Mouse (Mus musculus): ENCODE measurements around the gene D3Ertd254e. TPM values are rescaled to one million over a fixed set of nuclear protein-coding genes. Genes with fewer than 3 reads are reported as not detected.

D3Ertd254e gene
- total and polyA plus RNA-seq, 3 experiments: 3.0 to 5.8 (median 4.8) TPM

- dilution Hi-C loops (cut with MboI; ENCODE audit: extremely low pct_ligation_motif_present, extremely low pct_unique_long_range_greater_than_20kb, low sequenced_read_pairs) (no loop called here), in situ Hi-C loops (cut with MboI; ENCODE audit: low pct_ligation_motif_present, low pct_unique_long_range_greater_than_20kb, low sequenced_read_pairs) (no loop called here)
Measured at GRCm38 (mm10) chr3:36186510-36186909, 35.7 kb downstream of the D3Ertd254e start.

GRCm38 (mm10) chr3:36189243-36189642 is 38.4 kb downstream of the D3Ertd254e start:
- in situ Hi-C loops (cut with MboI; ENCODE audit: low pct_ligation_motif_present, low pct_unique_long_range_greater_than_20kb, low sequenced_read_pairs): no loop called here
- no peak for DNase-seq (ENCODE audit: extremely low read depth)
- TF ChIP-seq GABPA (IDR thresholded peaks at IDR 0.05; ENCODE audit: insufficient replicate concordance, low read depth, low read length) (no peak), NRF1 (IDR thresholded peaks at IDR 0.05; ENCODE audit: low read depth, low read length) (no peak), NELFE (IDR thresholded peaks at IDR 0.05; ENCODE audit: low read depth, low read length) (no peak), ELF1 (IDR thresholded peaks at IDR 0.05; ENCODE audit: low read depth, low read length) (peak; percentile 32; the same call in 1 of the 2 replicates)
- no peak overlapping the region for H3K27ac ChIP-seq (ENCODE audit: insufficient read depth, low read depth)
- no peaks in the 10 kb centered on the region for H3K27me3 ChIP-seq (replicated peaks)
- dilution Hi-C loops (cut with MboI; ENCODE audit: extremely low pct_ligation_motif_present, extremely low pct_unique_long_range_greater_than_20kb, low sequenced_read_pairs): no loop called here
- H3K4me1 ChIP-seq (ENCODE audit: control insufficient read depth in 1 of 2, insufficient read depth in 2 of 2): peaks cover 4 to 5% of the 10 kb centered on the region in 2 experiments; a peak in 1 of 4 replicates
- no peak overlapping the region for H3K9ac ChIP-seq (ENCODE audit: insufficient read depth, low read depth)
- no peak overlapping the region for H3K4me2 ChIP-seq (ENCODE audit: insufficient read depth, low read depth, poor library complexity, severe bottlenecking)
- no peaks in the 10 kb centered on the region for H3K9me3 ChIP-seq (replicated peaks; ENCODE audit: low read length)
- no peaks in the 10 kb centered on the region for H3K36me3 ChIP-seq (replicated peaks in 1 of 2; ENCODE audit: control insufficient read depth in 1 of 2, insufficient read depth in 1 of 2, low read length in 1 of 2)
- no peak overlapping the region for H3K4me3 ChIP-seq (replicated peaks in 1 of 3; ENCODE audit: low read depth in 2 of 3, low read length in 2 of 3, poor library complexity in 1 of 3)
- H3K79me2 ChIP-seq (replicated peaks; ENCODE audit: control insufficient read depth, extremely low read depth, insufficient read depth, poor library complexity, severe bottlenecking): no peaks in the 10 kb centered on the region

More at GRCm38 (mm10) chr3:36186510-36186909, 35.7 kb downstream of the D3Ertd254e start:
- no peaks in the 10 kb centered on the region for H3K27me3 ChIP-seq (replicated peaks)
- H3K36me3 ChIP-seq (replicated peaks in 1 of 2; ENCODE audit: control insufficient read depth in 1 of 2, insufficient read depth in 1 of 2, low read length in 1 of 2): no peaks in the 10 kb centered on the region
- DNase-seq (ENCODE audit: extremely low read depth): no peak
- H3K4me1 ChIP-seq (ENCODE audit: control insufficient read depth in 1 of 2, insufficient read depth in 2 of 2): peaks cover 4 to 7% of the 10 kb centered on the region in 2 experiments; a peak in 1 of 4 replicates
- TF ChIP-seq CTCF (conservative IDR thresholded peaks at IDR 0.05 in 1 of 2, IDR thresholded peaks at IDR 0.05 in 1 of 2; ENCODE audit: low read depth in 2 of 2, low read length in 2 of 2): no peak
- TF ChIP-seq BHLHE40 (IDR thresholded peaks at IDR 0.05; ENCODE audit: low read depth, low read length): no peak
- H3K79me2 ChIP-seq (replicated peaks; ENCODE audit: control insufficient read depth, extremely low read depth, insufficient read depth, poor library complexity, severe bottlenecking): no peaks in the 10 kb centered on the region
- H3K4me2 ChIP-seq (ENCODE audit: insufficient read depth, low read depth, poor library complexity, severe bottlenecking): no peak overlapping the region
- no peak overlapping the region for H3K9ac ChIP-seq (ENCODE audit: insufficient read depth, low read depth)
- no peak overlapping the region for H3K4me3 ChIP-seq (replicated peaks in 1 of 3; ENCODE audit: low read depth in 2 of 3, low read length in 2 of 3, poor library complexity in 1 of 3)
- H3K27ac ChIP-seq (ENCODE audit: insufficient read depth, low read depth): no peak overlapping the region
- no peaks in the 10 kb centered on the region for H3K9me3 ChIP-seq (replicated peaks; ENCODE audit: low read length)

GRCm38 (mm10) chr3:36201098-36201497 is 50.3 kb downstream of the D3Ertd254e start:
- in situ Hi-C loops (cut with MboI; ENCODE audit: low pct_ligation_motif_present, low pct_unique_long_range_greater_than_20kb, low sequenced_read_pairs): no loop called here

More at GRCm38 (mm10) chr3:36201098-36201497, 50.3 kb downstream of the D3Ertd254e start:
- dilution Hi-C loops (cut with MboI; ENCODE audit: extremely low pct_ligation_motif_present, extremely low pct_unique_long_range_greater_than_20kb, low sequenced_read_pairs): no loop called here
- Histone ChIP-seq H3K79me2 (replicated peaks; ENCODE audit: control insufficient read depth, extremely low read depth, insufficient read depth, poor library complexity, severe bottlenecking) (no peaks in the 10 kb centered on the region), H3K36me3 (replicated peaks in 1 of 2; ENCODE audit: control insufficient read depth in 1 of 2, insufficient read depth in 1 of 2, low read length in 1 of 2) (no peaks in the 10 kb centered on the region), H3K4me2 (ENCODE audit: insufficient read depth, low read depth, poor library complexity, severe bottlenecking) (no peak overlapping the region), H3K4me1 (ENCODE audit: control insufficient read depth in 1 of 2, insufficient read depth in 2 of 2) (no peaks in the 10 kb centered on the region), H3K27me3 (replicated peaks) (no peaks in the 10 kb centered on the region), H3K9ac (ENCODE audit: insufficient read depth, low read depth) (no peak overlapping the region), H3K4me3 (replicated peaks in 1 of 3; ENCODE audit: low read depth in 2 of 3, low read length in 2 of 3, poor library complexity in 1 of 3) (no peak overlapping the region), H3K9me3 (replicated peaks; ENCODE audit: low read length) (no peaks in the 10 kb centered on the region), H3K27ac (ENCODE audit: insufficient read depth, low read depth) (no peak overlapping the region)
- TF ChIP-seq PAX5 (IDR thresholded peaks at IDR 0.05; ENCODE audit: low read length) (no peak), EP300 (IDR thresholded peaks at IDR 0.05; ENCODE audit: low read length) (no peak), ZKSCAN1 (IDR thresholded peaks at IDR 0.05; ENCODE audit: borderline replicate concordance, low read depth, low read length) (no peak), ZMIZ1 (IDR thresholded peaks at IDR 0.05; ENCODE audit: low read depth, low read length) (no peak), RAD21 (IDR thresholded peaks at IDR 0.05; ENCODE audit: low read depth, low read length) (no peak), CTCF (conservative IDR thresholded peaks at IDR 0.05 in 1 of 2, IDR thresholded peaks at IDR 0.05 in 1 of 2; ENCODE audit: low read depth in 2 of 2, low read length in 2 of 2) (no peak), HCFC1 (IDR thresholded peaks at IDR 0.05; ENCODE audit: low read depth, low read length) (no peak), KAT2A (IDR thresholded peaks at IDR 0.05; ENCODE audit: insufficient replicate concordance, low read length) (no peak), UBTF (IDR thresholded peaks at IDR 0.05; ENCODE audit: low read depth, low read length) (no peak), POLR2A (IDR thresholded peaks at IDR 0.05; ENCODE audit: low read depth, low read length) (no peak), RCOR1 (conservative IDR thresholded peaks at IDR 0.05; ENCODE audit: low read depth, low read length) (no peak), CHD1 (IDR thresholded peaks at IDR 0.05; ENCODE audit: low read depth, low read length) (no peak), NRF1 (IDR thresholded peaks at IDR 0.05; ENCODE audit: low read depth, low read length) (no peak), ETS1 (conservative IDR thresholded peaks at IDR 0.05; ENCODE audit: low read depth, low read length) (no peak), IRF4 (IDR thresholded peaks at IDR 0.05; ENCODE audit: low read depth, low read length) (no peak), MXI1 (IDR thresholded peaks at IDR 0.05; ENCODE audit: low read depth, low read length) (no peak), E2F4 (IDR thresholded peaks at IDR 0.05; ENCODE audit: insufficient replicate concordance, low read depth, low read length) (no peak), JUN (IDR thresholded peaks at IDR 0.05; ENCODE audit: insufficient read depth, low read depth, low read length) (no peak), ELF1 (IDR thresholded peaks at IDR 0.05; ENCODE audit: low read depth, low read length) (no peak)
- DNase-seq (ENCODE audit: extremely low read depth): no peak

All from CH12.LX (cell line).